Mouse (Mus musculus): ENCODE measurements around the gene Fnip2. TPM values are rescaled to one million over a fixed set of nuclear protein-coding genes. Genes with fewer than 3 reads are reported as not detected.
"Not testable (repeated sequence)": the region's sequence is repeated elsewhere in the genome, so short reads cannot be mapped to it uniquely, and the experiment has no call there.

Gene Fnip2
- polyA plus RNA-seq, 2 experiments, result 4.1 to 7.5 TPM

- DNase-seq (ENCODE audit: low spot score) (no peak), ATAC-seq (ENCODE audit: low FRiP score, low read depth) (no peak)
- TF ChIP-seq POLR2A (IDR thresholded peaks at IDR 0.05; ENCODE audit: borderline replicate concordance, extremely low read depth, insufficient read depth, insufficient read length), result no peak
- Histone ChIP-seq H3K9ac (ENCODE audit: low read depth, low read length, severe bottlenecking) (no peak overlapping the region), H3K36me3 (ENCODE audit: control insufficient read depth, insufficient read depth, low read length) (no peaks in the 10 kb centered on the region), H3K27ac (replicated peaks; ENCODE audit: low read depth, low read length) (no peak overlapping the region), H3K4me1 (ENCODE audit: control insufficient read depth, insufficient read depth, low read length) (no peaks in the 10 kb centered on the region), H3K4me3 (replicated peaks; ENCODE audit: low read length) (no peak overlapping the region), H3K27me3 (ENCODE audit: control insufficient read depth, insufficient read depth, low read length) (no peaks in the 10 kb centered on the region), H3K9me3 (ENCODE audit: control insufficient read depth, low read length) (no peaks in the 10 kb centered on the region), H3K4me2 (replicated peaks; ENCODE audit: low read depth, low read length, severe bottlenecking) (no peak overlapping the region)
- WGBS, result 87% methylated on average over 6 of the region's 6 CpGs
These were observed 10.0 kb upstream of the Fnip2 start for GRCm38 (mm10) chr3:79577606-79578005.

DNA sequence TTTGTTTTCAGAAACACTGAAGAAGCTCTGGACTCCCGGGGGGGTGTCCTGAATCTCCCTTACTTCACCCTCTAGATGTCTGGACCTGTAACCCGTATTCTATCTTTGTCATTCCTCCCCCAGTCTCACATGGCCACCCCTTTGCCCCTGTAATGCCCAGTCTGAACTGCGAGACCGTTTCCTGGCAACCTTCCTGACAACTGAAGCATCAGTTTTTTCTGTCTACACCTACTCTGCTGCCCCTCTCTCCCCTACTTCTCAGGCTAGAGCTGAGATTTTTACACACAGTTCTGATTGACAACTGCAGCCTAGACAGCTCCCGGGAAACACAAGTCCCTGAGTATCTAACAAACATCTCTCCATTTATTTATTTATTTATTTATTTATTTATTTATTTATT is 9.3 kb upstream of the Fnip2 start:
- peak overlapping the region; percentile 17; the same call in 1 of the 2 replicates for H3K4me2 ChIP-seq (replicated peaks; ENCODE audit: low read depth, low read length, severe bottlenecking)

DNA sequence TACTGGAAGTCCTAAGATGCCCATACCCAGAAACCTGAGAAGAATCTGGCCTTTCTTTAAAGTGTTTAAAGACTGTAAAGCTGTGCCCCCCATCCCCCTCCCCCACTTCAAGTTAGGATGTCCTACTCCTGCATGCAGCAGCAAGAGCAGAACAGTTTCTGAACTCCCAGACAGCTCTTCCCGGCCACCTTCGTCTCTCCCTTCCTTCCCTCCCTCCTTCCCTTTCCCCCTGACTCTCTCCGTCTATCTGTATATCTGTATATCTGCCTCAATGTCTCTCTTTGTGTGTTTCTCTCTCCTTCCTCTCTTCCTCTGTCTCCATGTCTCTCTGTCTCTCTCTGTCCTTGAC is 8.8 kb upstream of the Fnip2 start:
- Histone ChIP-seq H3K4me1 (ENCODE audit: control insufficient read depth, insufficient read depth, low read length) (no peaks in the 10 kb centered on the region), H3K9me3 (ENCODE audit: control insufficient read depth, low read length) (no peaks in the 10 kb centered on the region), H3K9ac (ENCODE audit: low read depth, low read length, severe bottlenecking) (0 out of 2 replicates have a peak overlapping the region, but pooled peaks have one; percentile 16), H3K36me3 (ENCODE audit: control insufficient read depth, insufficient read depth, low read length) (no peaks in the 10 kb centered on the region), H3K4me2 (replicated peaks; ENCODE audit: low read depth, low read length, severe bottlenecking) (peak overlapping the region; percentile 17; the same call in 1 of the 2 replicates), H3K27ac (replicated peaks; ENCODE audit: low read depth, low read length) (no peak overlapping the region), H3K27me3 (ENCODE audit: control insufficient read depth, insufficient read depth, low read length) (no peaks in the 10 kb centered on the region), H3K4me3 (replicated peaks; ENCODE audit: low read length) (no peak overlapping the region)
- TF ChIP-seq POLR2A (IDR thresholded peaks at IDR 0.05; ENCODE audit: borderline replicate concordance, extremely low read depth, insufficient read depth, insufficient read length), result no peak
- 9% methylated on average over 3 of the region's 3 CpGs for WGBS
- no peak for DNase-seq (ENCODE audit: low spot score)
- peak; percentile 14; the same call in 1 of the 2 replicates for ATAC-seq (ENCODE audit: low FRiP score, low read depth)

More for the DNA sequence above, 9.3 kb upstream of the Fnip2 start:
- Histone ChIP-seq H3K27me3 (ENCODE audit: control insufficient read depth, insufficient read depth, low read length) (no peaks in the 10 kb centered on the region), H3K36me3 (ENCODE audit: control insufficient read depth, insufficient read depth, low read length) (no peaks in the 10 kb centered on the region), H3K27ac (replicated peaks; ENCODE audit: low read depth, low read length) (no peak overlapping the region), H3K4me1 (ENCODE audit: control insufficient read depth, insufficient read depth, low read length) (no peaks in the 10 kb centered on the region), H3K9ac (ENCODE audit: low read depth, low read length, severe bottlenecking) (0 out of 2 replicates have a peak overlapping the region, but pooled peaks have one; percentile 16), H3K9me3 (ENCODE audit: control insufficient read depth, low read length) (no peaks in the 10 kb centered on the region), H3K4me3 (replicated peaks; ENCODE audit: low read length) (no peak overlapping the region)
- no peak for DNase-seq (ENCODE audit: low spot score)
- whole genome bisulfite sequencing, result 39% methylated on average over 5 of the region's 5 CpGs
- ATAC-seq (ENCODE audit: low FRiP score, low read depth), result no peak
- no peak for TF ChIP-seq POLR2A (IDR thresholded peaks at IDR 0.05; ENCODE audit: borderline replicate concordance, extremely low read depth, insufficient read depth, insufficient read length)

- Histone ChIP-seq H3K27ac (replicated peaks; ENCODE audit: low read depth, low read length) (peak overlapping the region; percentile 21), H3K4me1 (ENCODE audit: control insufficient read depth, insufficient read depth, low read length) (no peaks in the 10 kb centered on the region), H3K4me3 (replicated peaks; ENCODE audit: low read length) (no peak overlapping the region), H3K9me3 (ENCODE audit: control insufficient read depth, low read length) (no peaks in the 10 kb centered on the region), H3K4me2 (replicated peaks; ENCODE audit: low read depth, low read length, severe bottlenecking) (peak overlapping the region; percentile 17; the same call in 1 of the 2 replicates), H3K9ac (ENCODE audit: low read depth, low read length, severe bottlenecking) (no peak overlapping the region), H3K36me3 (ENCODE audit: control insufficient read depth, insufficient read depth, low read length) (no peaks in the 10 kb centered on the region), H3K27me3 (ENCODE audit: control insufficient read depth, insufficient read depth, low read length) (no peaks in the 10 kb centered on the region)
- ATAC-seq (ENCODE audit: low FRiP score, low read depth) (peak; percentile 47), DNase-seq (ENCODE audit: low spot score) (peak; percentile 63)
- WGBS, result 28% methylated on average over 10 of the region's 10 CpGs
- no peak for TF ChIP-seq POLR2A (IDR thresholded peaks at IDR 0.05; ENCODE audit: borderline replicate concordance, extremely low read depth, insufficient read depth, insufficient read length)
These were observed 8.2 kb upstream of the Fnip2 start for GRCm38 (mm10) chr3:79575576-79576467.

DNA sequence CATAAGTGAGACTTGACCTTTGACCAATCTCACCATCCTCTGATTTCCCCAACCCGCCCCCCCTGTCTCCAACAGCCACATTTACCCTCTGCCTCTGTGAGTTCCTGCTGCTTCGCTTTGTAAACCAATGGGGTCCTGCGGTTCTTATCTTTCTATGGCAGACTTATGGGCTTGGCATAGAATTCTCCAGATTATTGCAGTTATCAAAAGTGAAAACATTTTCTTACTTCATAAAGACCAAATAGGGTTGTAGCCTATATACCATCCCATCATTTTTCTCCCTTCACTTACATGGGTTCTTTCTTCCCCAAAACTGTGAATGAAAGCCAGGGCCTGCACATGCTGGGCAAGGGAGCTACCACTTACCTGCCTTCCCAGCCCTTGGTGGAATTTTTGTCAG is 6.7 kb upstream of the Fnip2 start:
- Histone ChIP-seq H3K9ac (ENCODE audit: low read depth, low read length, severe bottlenecking) (no peak overlapping the region), H3K4me1 (ENCODE audit: control insufficient read depth, insufficient read depth, low read length) (no peaks in the 10 kb centered on the region), H3K36me3 (ENCODE audit: control insufficient read depth, insufficient read depth, low read length) (no peaks in the 10 kb centered on the region), H3K27ac (replicated peaks; ENCODE audit: low read depth, low read length) (no peak overlapping the region), H3K4me2 (replicated peaks; ENCODE audit: low read depth, low read length, severe bottlenecking) (no peak overlapping the region), H3K27me3 (ENCODE audit: control insufficient read depth, insufficient read depth, low read length) (no peaks in the 10 kb centered on the region), H3K4me3 (replicated peaks; ENCODE audit: low read length) (no peak overlapping the region), H3K9me3 (ENCODE audit: control insufficient read depth, low read length) (no peaks in the 10 kb centered on the region)
- DNase-seq (ENCODE audit: low spot score) (no peak), ATAC-seq (ENCODE audit: low FRiP score, low read depth) (no peak)
- TF ChIP-seq POLR2A (IDR thresholded peaks at IDR 0.05; ENCODE audit: borderline replicate concordance, extremely low read depth, insufficient read depth, insufficient read length), result no peak
- WGBS, result 88% methylated on average over 3 of the region's 3 CpGs

GRCm38 (mm10) chr3:79573376-79573775 is 5.8 kb upstream of the Fnip2 start:
- not testable (repeated sequence) for H3K27me3 ChIP-seq (ENCODE audit: control insufficient read depth, insufficient read depth, low read length); H3K9ac ChIP-seq (ENCODE audit: low read depth, low read length, severe bottlenecking); H3K4me1 ChIP-seq (ENCODE audit: control insufficient read depth, insufficient read depth, low read length); H3K36me3 ChIP-seq (ENCODE audit: control insufficient read depth, insufficient read depth, low read length); ATAC-seq (ENCODE audit: low FRiP score, low read depth); H3K9me3 ChIP-seq (ENCODE audit: control insufficient read depth, low read length); DNase-seq (ENCODE audit: low spot score); H3K4me2 ChIP-seq (replicated peaks; ENCODE audit: low read depth, low read length, severe bottlenecking); H3K4me3 ChIP-seq (replicated peaks; ENCODE audit: low read length); H3K27ac ChIP-seq (replicated peaks; ENCODE audit: low read depth, low read length)
- WGBS, result 89% methylated on average over 5 of the region's 5 CpGs

Data from limb, embryonic 14.5 days (tissue).